Mouse (Mus musculus) stomach, adult 2 months (tissue): Measurements from ENCODE around the gene Dnajc11. TPM values are rescaled to one million over a fixed set of nuclear protein-coding genes. Genes with fewer than 3 reads are reported as not detected.

Experiments
- polyA plus RNA-seq: library from polyadenylated mRNA; depleted of rRNA; stranded (reverse); fragments of >200 nt; gene quantifications from 2 replicates; pipeline ENCODE4 v1.2.3, GENCODE M21; 2012; rRNA removed

Gene Dnajc11
- 30.7 and 31.8 TPM in 2 replicates for polyA plus RNA-seq

GRCm38 (mm10) chr4:151933505-151934214 lies at the start of gene Dnajc11:
TSS of gene Dnajc11 (plus strand) at chr4:151933691.

GRCm38 (mm10) chr4:151988342-151989109 lies 55.0 kb downstream of the Dnajc11 start, which contains the start of gene Thap3:
TSS of gene Thap3 (minus strand) at chr4:151988997.

GRCm38 (mm10) chr4:151996173-151996950 lies 62.9 kb downstream of the Dnajc11 start, which contains the start of gene Phf13:
TSS of gene Phf13 (minus strand) at chr4:151996258.

GRCm38 (mm10) chr4:152008622-152009075 lies 75.2 kb downstream of the Dnajc11 start, which contains the start of gene Klhl21:
TSS of gene Klhl21 (plus strand) at chr4:152008803.

GRCm38 (mm10) chr4:152027524-152027923 lies 94.0 kb downstream of the Dnajc11 start, which contains the start of gene Zbtb48:
TSS of gene Zbtb48 (minus strand) at chr4:152027671.

Other genes starting within 250 kb of the Dnajc11 start
- gene Camta1, start 71.8 kb upstream of the Dnajc11 start, polyA plus RNA-seq = 1.7 and 2.2 TPM in 2 replicates
- 24.8 and 27.2 TPM in 2 replicates for gene Thap3, start 55.3 kb downstream of the Dnajc11 start, polyA plus RNA-seq
- gene Phf13, start 62.6 kb downstream of the Dnajc11 start, polyA plus RNA-seq = 5.0 and 7.2 TPM in 2 replicates
- 26.2 and 55.1 TPM in 2 replicates for gene Klhl21, start 75.1 kb downstream of the Dnajc11 start, polyA plus RNA-seq
- 8.3 and 10.3 TPM in 2 replicates for gene Zbtb48, start 94.0 kb downstream of the Dnajc11 start, polyA plus RNA-seq
- 0.05 TPM in 1 of 2 replicates, not detected in the other for gene Tas1r1, start 104.9 kb downstream of the Dnajc11 start, polyA plus RNA-seq
- 8.2 and 8.6 TPM in 2 replicates for gene Nol9, start 105.6 kb downstream of the Dnajc11 start, polyA plus RNA-seq
- gene Plekhg5, start 138.8 kb downstream of the Dnajc11 start, polyA plus RNA-seq = 13.5 and 14.7 TPM in 2 replicates
- 3.6 and 4.1 TPM in 2 replicates for gene Tnfrsf25, start 182.2 kb downstream of the Dnajc11 start, polyA plus RNA-seq
- gene Espn, start 218.7 kb downstream of the Dnajc11 start, polyA plus RNA-seq = 35.6 and 61.3 TPM in 2 replicates
- 1.4 and 2.2 TPM in 2 replicates for gene Hes2, start 225.2 kb downstream of the Dnajc11 start, polyA plus RNA-seq
- 20.9 and 22.8 TPM in 2 replicates for gene Acot7, start 244.4 kb downstream of the Dnajc11 start, polyA plus RNA-seq